Mouse (Mus musculus) neural tube, embryonic 11.5 days (tissue): Measurements from ENCODE around the gene Mrpl49. TPM values are rescaled to one million over a fixed set of nuclear protein-coding genes. Genes with fewer than 3 reads are reported as not detected.

Source experiments
- microRNA-seq: library from miRNA; unstranded; fragments of <30 nt; microRNA quantifications from one replicate; pipeline ENCODE4, GENCODE M21; 2016
- polyA plus RNA-seq: library from polyadenylated mRNA; unstranded; fragments of >200 nt; fragmentation: Nextera tagmentation; extraction: Ambion mirVana; gene quantifications from 2 replicates; pipeline ENCODE4 v1.2.1, GENCODE M21; 2014

Mrpl49 gene
- polyA plus RNA-seq, 1 experiment from 2014 or later, result 84.8 TPM

Small RNAs within 50 kb of the gene (microRNA-seq; reads per million reads assigned to microRNA genes)
- 1.8 reads per million for gene Mir6988

Other genes with a start within 250 kb of the Mrpl49 start
- 19.9 and 20.7 TPM in 2 replicates for gene Frmd8, start 182.5 kb downstream of the Mrpl49 start, polyA plus RNA-seq
- 0.74 and 1.7 TPM in 2 replicates for gene Slc25a45, start 180.0 kb downstream of the Mrpl49 start, polyA plus RNA-seq
- 5.7 and 6.6 TPM in 2 replicates for gene Tigd3, start 163.6 kb downstream of the Mrpl49 start, polyA plus RNA-seq
- 195 and 225 TPM in 2 replicates for gene Dpf2, start 144.8 kb downstream of the Mrpl49 start, polyA plus RNA-seq
- 3.9 and 4.0 TPM in 2 replicates for gene Cdc42ep2, start 133.0 kb downstream of the Mrpl49 start, polyA plus RNA-seq
- 75.2 and 79.9 TPM in 2 replicates for gene Pola2, start 93.6 kb downstream of the Mrpl49 start, polyA plus RNA-seq
- gene Slc22a20, start 71.6 kb downstream of the Mrpl49 start, polyA plus RNA-seq, result not detected in 2 replicates
- 3.4 and 4.4 TPM in 2 replicates for gene Capn1, start 41.9 kb downstream of the Mrpl49 start, polyA plus RNA-seq
- 34.4 and 36.7 TPM in 2 replicates for gene Syvn1, start 11.2 kb downstream of the Mrpl49 start, polyA plus RNA-seq
- 789 and 790 TPM in 2 replicates for gene Fau, start 59 bp upstream of the Mrpl49 start, polyA plus RNA-seq
- gene Znhit2, start 3.4 kb upstream of the Mrpl49 start, polyA plus RNA-seq, result 36.7 and 40.0 TPM in 2 replicates
- gene Tm7sf2, start 10.6 kb upstream of the Mrpl49 start, polyA plus RNA-seq, result 39.6 and 42.9 TPM in 2 replicates
- gene Vps51, start 19.4 kb upstream of the Mrpl49 start, polyA plus RNA-seq, result 59.1 and 61.2 TPM in 2 replicates
- not detected in 2 replicates for gene Tmem262, start 22.2 kb upstream of the Mrpl49 start, polyA plus RNA-seq
- 0.88 and 1.3 TPM in 2 replicates for gene Gm28374, start 24.5 kb upstream of the Mrpl49 start, polyA plus RNA-seq
- 74.3 and 76.8 TPM in 2 replicates for gene Zfpl1, start 27.2 kb upstream of the Mrpl49 start, polyA plus RNA-seq
- gene Cdca5, start 27.2 kb upstream of the Mrpl49 start, polyA plus RNA-seq, result 46.0 and 48.4 TPM in 2 replicates
- not detected in 2 replicates for gene AC131692.1, start 36.6 kb upstream of the Mrpl49 start, polyA plus RNA-seq
- 0.53 and 0.77 TPM in 2 replicates for gene Naaladl1, start 48.0 kb upstream of the Mrpl49 start, polyA plus RNA-seq
- gene Sac3d1, start 60.9 kb upstream of the Mrpl49 start, polyA plus RNA-seq, result 62.6 and 66.1 TPM in 2 replicates
- gene Snx15, start 70.5 kb upstream of the Mrpl49 start, polyA plus RNA-seq, result 34.5 and 36.9 TPM in 2 replicates
- gene Batf2, start 83.2 kb upstream of the Mrpl49 start, polyA plus RNA-seq, result not detected in 2 replicates
- 82.6 and 95.1 TPM in 2 replicates for gene Arl2, start 83.8 kb upstream of the Mrpl49 start, polyA plus RNA-seq
- not detected in 2 replicates for gene Majin, start 126.6 kb upstream of the Mrpl49 start, polyA plus RNA-seq
- gene Gpha2, start 168.6 kb upstream of the Mrpl49 start, polyA plus RNA-seq, result 0.44 and 0.87 TPM in 2 replicates
- gene Ppp2r5b, start 178.1 kb upstream of the Mrpl49 start, polyA plus RNA-seq, result 47.4 and 61.2 TPM in 2 replicates
- 13.3 and 13.8 TPM in 2 replicates for gene Atg2a, start 183.9 kb upstream of the Mrpl49 start, polyA plus RNA-seq
- gene Ehd1, start 218.9 kb upstream of the Mrpl49 start, polyA plus RNA-seq, result 71.9 and 82.2 TPM in 2 replicates
- 0.42 and 0.58 TPM in 2 replicates for gene Cdc42bpg, start 248.7 kb upstream of the Mrpl49 start, polyA plus RNA-seq